Mouse (Mus musculus) spleen, adult 2 months (tissue): ENCODE measurements around the gene Asap3.

Experiments
- CTCF ChIP-seq: fragments of 200-500 bp; IDR thresholded peaks from 2 replicates; pipeline ENCODE4 v1.5.1; 2011; ENCODE audit warnings: mild to moderate bottlenecking, inconsistent platforms; ENCODE audit not compliant: insufficient read depth, insufficient read length, insufficient replicate concordance; ENCODE audit errors: extremely low read depth
- POLR2A ChIP-seq: fragments of 200-500 bp; IDR thresholded peaks from 2 replicates; pipeline ENCODE4 v1.6.1; 2011; ENCODE audit warnings: low read depth, low read length, inconsistent platforms

- TF ChIP-seq CTCF (no peak), POLR2A (no peak)
These were observed 30.1 kb upstream of the Asap3 start for GRCm38 (mm10) chr4:136176022-136176552.
